Mouse (Mus musculus) mesoderm, embryonic 11.5 days (tissue): ENCODE measurements around the gene Rcor3.
A peak's percentile ranks its signal among the peaks of the same experiment; 100 is the strongest.

Experiments used
- DNase-seq: peaks from one replicate; pipeline ENCODE4 v3.0.0-alpha.2; 2012; ENCODE audit warnings: low read depth, low spot score

Gene Rcor3

DNA sequence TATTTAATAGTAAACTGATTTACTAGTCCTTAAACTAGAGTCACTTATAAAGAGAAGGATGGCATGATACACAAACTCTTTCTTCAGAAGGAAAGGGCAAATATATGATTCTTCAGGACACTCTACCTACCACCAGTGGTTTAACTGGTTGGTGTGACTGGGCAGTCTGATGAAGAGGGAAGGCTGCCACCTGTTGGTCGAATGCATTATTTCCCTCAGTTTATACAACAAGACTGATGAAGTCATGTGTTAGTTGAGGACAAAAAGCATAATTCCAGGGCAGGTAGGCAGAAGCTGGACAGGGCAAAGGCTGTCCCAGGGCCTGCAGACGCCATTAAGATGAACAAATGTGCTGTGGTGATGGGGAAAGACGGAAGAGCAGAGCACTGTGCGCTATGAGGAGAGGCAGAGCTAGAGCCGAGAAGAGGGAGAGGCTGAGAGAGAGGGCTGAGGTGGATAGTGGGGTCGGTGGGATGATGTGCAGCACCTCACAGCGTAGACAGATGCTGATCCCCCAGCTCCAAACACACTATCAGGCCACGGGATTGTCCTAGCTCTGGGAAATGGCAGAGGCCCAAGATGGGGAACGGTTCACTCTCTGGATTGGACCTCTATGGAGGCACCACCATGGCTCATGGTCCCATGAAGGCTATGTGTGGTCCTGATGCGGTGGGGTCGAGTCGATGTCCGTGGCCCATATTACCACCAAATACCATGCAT, 43.3 kb downstream of the Rcor3 start:
- DNase-seq = peak; percentile 75

- peak; percentile 70 for DNase-seq
Observed at GRCm38 (mm10) chr1:192092879-192093660, 44.8 kb downstream of the Rcor3 start.

- peak; percentile 89 for DNase-seq
Observed at GRCm38 (mm10) chr1:192091806-192092772, 45.8 kb downstream of the Rcor3 start, which contains the start of gene Traf5. TSS of gene Traf5 (minus strand) at chr1:192092559.

- no peak for DNase-seq
Observed at GRCm38 (mm10) chr1:192090689-192091567, 46.9 kb downstream of the Rcor3 start.

DNA sequence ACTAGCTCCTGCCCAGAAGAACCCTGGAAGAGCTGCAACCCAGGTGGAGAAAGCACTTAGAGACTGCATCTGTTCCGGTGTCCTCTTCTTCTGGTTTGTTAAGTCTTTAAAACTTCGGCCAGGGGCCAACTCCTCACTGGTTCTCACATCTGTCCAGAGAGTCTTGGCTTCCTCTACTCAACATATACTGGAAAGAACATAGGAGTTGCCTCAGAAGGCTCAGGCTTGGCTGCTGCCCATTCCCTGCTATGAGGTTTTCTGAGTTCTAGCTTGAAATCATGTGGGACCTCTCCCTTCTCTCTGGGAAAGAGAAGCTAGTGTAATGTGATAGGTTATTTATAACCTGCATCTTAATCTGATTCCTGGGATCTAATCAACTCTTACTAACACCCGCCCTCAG, 47.6 kb downstream of the Rcor3 start:
- no peak for DNase-seq

DNA sequence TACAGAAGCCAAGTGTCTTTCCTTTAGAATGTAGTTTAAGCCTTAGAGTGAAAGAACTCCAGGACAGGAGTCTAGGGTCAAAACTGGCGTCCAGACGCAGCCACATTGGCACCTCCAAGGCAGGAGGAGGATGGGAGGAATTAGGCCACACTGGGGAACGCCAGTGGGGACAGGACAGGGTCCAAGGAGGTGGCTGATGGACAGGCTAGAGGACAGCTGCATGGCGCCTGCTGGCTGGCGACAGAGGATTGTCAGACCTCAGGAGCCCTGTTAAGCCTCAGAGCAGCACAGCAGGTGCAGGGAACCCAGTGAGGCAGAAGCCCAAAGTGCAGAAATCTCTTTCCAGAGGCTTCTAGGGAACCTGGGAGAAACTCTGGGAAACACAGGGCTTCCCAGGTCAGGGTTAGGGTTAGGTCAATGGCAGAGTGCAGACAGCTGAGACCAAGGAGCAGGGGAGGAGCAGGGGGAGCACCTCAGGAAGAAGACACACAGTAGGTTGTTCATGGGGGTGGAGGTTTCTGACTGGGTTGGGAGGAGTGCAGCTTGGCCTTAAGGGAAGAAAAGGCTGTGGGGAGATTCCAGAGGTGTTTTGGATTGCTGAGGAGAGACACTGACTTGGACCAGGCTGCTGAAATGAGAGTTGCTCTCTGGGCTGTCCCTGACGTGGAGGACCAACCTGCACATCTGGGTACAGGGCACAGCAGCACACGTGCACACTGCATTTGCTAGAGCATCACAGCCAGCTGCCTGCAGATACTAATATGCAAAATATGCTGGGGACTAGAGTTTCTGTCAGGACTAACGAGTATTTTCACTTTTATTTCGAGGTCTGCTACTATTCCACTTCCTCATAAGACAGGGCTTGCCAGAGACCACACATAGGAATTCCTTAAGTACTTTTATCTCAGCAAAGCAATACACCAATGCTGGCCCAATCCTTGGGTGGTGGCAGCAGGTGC, 48.4 kb downstream of the Rcor3 start:
- no peak for DNase-seq

DNA sequence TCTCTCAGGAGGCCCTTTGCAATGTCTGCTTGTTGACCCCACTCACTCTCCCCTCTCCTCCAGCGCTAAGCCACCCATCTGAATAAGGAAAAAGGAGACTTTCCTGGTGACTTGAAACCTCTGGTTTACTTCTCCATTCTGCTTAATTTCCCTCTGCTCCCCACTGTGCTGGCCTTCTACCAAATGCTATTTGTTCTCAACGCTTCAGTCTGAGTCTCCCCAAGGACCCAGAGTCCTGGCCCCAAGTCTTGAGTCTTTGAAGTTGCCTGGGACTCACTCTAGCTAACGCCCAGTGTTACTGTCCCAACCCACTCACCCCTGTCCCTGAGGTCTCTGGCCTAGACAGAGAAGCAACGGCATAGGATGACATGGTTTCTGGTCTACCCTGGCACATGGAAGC, 49.9 kb downstream of the Rcor3 start:
- DNase-seq = no peak

DNA sequence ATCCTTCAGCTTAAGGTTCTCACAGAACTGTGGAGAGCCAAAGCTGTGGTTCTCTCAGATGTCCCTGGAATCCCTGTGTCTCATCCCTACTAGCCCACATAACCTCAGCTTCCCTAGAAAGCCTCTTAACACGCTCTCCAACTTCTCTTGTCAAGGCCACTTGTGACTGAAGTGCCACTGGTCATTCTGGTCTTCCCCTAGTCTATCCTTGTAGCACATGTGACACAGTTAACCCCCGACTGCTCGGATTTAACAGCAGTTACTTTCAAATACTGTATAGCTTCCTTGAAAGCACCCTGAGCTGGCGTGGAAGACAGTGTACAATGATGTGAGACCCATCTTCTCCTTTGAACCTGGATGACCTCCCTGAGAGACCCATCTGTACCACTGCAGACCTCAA, 50.8 kb downstream of the Rcor3 start:
- no peak for DNase-seq

- DNase-seq = no peak
Observed at GRCm38 (mm10) chr1:192086279-192087037, 51.4 kb downstream of the Rcor3 start.

DNA sequence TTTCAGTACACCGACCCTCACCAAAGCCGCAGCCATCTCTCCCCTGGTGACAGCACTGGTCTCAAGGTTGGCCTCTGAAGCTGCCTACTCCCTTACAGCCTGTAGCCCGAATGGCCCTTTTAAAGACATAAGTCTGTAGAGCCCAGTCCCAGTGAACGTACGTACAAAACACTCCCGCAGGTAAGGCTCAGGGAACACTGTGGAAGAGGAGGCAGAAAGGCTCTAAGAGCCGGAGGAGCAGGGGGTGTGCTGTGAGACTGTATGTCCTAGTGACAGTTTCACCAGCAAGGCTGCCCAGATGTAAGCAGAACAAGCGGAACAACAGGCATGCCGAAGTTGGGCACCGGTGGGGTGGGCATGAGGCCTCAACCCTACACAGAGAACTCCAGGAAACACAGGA, 52.6 kb downstream of the Rcor3 start:
- no peak for DNase-seq

DNA sequence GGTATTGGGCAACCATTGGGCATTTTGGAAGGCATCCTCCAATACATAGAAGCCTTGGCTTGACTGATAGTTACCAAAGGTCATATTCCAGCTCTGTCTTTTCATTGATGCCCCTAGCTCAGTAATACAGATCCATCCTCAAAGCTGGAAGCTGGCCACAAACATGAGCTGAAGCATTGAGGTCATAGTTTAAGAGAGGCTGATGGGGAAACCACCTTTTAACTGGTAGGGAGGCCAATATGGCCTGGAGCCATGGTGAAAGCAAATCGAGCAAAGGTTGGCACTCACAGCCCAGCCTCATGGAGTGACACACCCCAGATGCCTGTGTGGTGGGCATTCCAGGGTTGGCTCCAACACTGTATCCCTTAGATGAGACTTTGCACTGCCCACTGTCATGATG, 55.2 kb downstream of the Rcor3 start:
- no peak for DNase-seq

- DNase-seq = no peak
Observed at GRCm38 (mm10) chr1:192081129-192081528, 56.7 kb downstream of the Rcor3 start.

DNA sequence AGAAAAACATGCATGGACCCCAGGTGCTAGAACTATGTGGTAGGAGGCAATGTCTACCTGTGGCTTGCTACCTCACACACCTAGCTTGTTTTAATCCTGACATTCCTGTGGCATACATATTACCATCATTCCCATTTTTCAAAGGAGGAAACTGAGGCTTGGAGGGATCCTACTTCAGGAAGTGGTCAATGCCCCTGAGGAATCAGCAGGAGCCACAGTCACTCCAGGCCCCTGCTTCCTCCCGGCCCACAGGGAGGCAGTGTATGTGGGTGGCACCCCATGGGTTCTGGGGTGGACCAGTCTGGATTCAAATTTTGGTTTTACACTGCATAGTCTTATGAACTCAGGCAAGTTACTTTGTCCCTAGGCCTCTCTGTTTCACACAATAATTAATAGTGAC, 58.7 kb downstream of the Rcor3 start:
- no peak for DNase-seq

GRCm38 (mm10) chr1:192078406-192078805, 59.5 kb downstream of the Rcor3 start:
- DNase-seq = no peak

DNA sequence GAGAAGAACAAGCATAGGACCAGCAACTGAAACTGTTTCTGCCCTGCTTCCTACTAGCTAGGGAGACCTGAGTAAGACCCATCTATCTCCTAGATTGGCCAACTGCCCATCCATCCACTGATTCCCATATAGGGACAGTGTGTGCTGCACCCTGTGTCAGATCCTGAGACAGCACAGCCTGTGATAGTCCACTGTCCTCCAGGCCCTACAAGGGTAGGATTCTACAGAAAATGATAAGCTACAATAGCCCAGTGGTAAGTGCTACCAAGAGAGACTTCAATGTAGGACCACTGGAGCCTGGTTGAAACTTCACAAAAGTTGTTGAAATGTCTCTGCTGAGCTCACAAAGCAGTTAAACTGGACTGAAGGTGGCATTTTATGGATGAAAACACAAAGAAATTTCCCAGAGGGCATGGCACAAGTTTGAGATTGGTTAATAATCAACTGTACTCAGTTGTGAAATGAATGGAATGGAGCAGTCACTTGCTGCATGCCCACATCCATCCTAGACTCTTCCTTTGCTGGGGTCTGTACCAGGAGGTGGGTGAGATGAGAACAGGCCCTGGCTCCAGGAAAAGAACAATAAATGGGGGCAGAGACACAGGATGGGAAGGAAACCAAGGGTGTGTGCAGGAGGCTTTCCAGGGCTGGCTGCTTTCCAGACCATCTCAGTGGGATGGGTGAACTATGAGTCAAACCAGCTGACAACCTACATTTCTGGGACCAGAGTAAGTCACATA, 60.9 kb downstream of the Rcor3 start:
- no peak for DNase-seq

- DNase-seq = no peak
Observed at GRCm38 (mm10) chr1:192076101-192076500, 61.8 kb downstream of the Rcor3 start.

- DNase-seq = no peak
Observed at GRCm38 (mm10) chr1:192074824-192075223, 63.0 kb downstream of the Rcor3 start.

DNA sequence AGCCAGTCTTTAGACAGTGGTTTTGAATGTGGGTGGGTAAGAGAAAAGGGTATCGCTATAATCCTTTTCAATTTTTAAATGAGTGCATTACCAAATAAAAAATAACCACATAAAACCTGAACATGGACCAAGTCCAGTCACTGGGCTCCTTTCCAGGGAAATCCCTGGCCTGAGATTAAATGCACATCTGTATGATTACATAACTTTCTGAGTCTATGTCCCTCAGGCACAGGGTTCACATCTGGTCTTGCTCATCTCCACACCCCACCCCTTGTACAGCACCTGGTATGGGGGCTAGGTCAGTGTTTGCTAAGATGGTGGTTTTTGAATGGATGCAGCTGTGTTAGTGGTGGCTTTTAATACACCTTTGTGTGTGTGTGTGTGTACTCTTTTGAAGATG, 65.4 kb downstream of the Rcor3 start:
- no peak for DNase-seq
